Mouse (Mus musculus) bone marrow macrophage, adult 2 months (primary cell): ENCODE measurements around the gene Mdm2.

Source experiments
- CTCF ChIP-seq: IDR thresholded peaks from 2 replicates; pipeline ENCODE4 v1.5.1; 2012; ENCODE audit warnings: low read depth, mild to moderate bottlenecking, low read length, moderate library complexity
- POLR2A ChIP-seq: IDR thresholded peaks from 2 replicates; pipeline ENCODE4 v1.6.1; 2012; ENCODE audit warnings: mild to moderate bottlenecking, low read depth, low read length, borderline replicate concordance

GRCm38 (mm10) chr10:117667663-117668507, 42.7 kb downstream of the Mdm2 start:
- TF ChIP-seq CTCF (no peak), POLR2A (no peak)
